Mouse (Mus musculus) MEL-GATA-1-ER (cell line): ENCODE results near the gene Dpt.
"Not testable (repeated sequence)": the region's sequence is repeated elsewhere in the genome, so short reads cannot be mapped to it uniquely, and the experiment has no call there.

Experiments used
- DNase-seq: peaks from one replicate; pipeline ENCODE4 v3.0.0-alpha.2; 2012; ENCODE audit warnings: low read depth; ENCODE audit errors: extremely low read depth

Gene Dpt

GRCm38 (mm10) chr1:164817331-164817730 lies 20.9 kb downstream of the Dpt start:
- DNase-seq: no peak

- DNase-seq: no peak
These were observed 24.9 kb downstream of the Dpt start for GRCm38 (mm10) chr1:164821307-164821706.

GRCm38 (mm10) chr1:164821821-164822220 lies 25.4 kb downstream of the Dpt start:
- DNase-seq: no peak

GRCm38 (mm10) chr1:164822268-164822667 lies 25.8 kb downstream of the Dpt start:
- no peak for DNase-seq

- DNase-seq: no peak
These were observed 28.5 kb downstream of the Dpt start for GRCm38 (mm10) chr1:164824896-164825295.

GRCm38 (mm10) chr1:164829881-164830280 lies 33.4 kb downstream of the Dpt start:
- no peak for DNase-seq

- no peak for DNase-seq
These were observed 36.0 kb downstream of the Dpt start for GRCm38 (mm10) chr1:164832459-164832858.

- DNase-seq: no peak
These were observed 52.3 kb downstream of the Dpt start for GRCm38 (mm10) chr1:164848616-164849265.

GRCm38 (mm10) chr1:164855700-164856099 lies 59.3 kb downstream of the Dpt start:
- DNase-seq: not testable (repeated sequence)

GRCm38 (mm10) chr1:164859952-164860351 lies 63.5 kb downstream of the Dpt start:
- no peak for DNase-seq

- DNase-seq: no peak
These were observed 64.3 kb downstream of the Dpt start for GRCm38 (mm10) chr1:164860782-164861181.

- no peak for DNase-seq
These were observed 65.1 kb downstream of the Dpt start for GRCm38 (mm10) chr1:164861501-164861900.

GRCm38 (mm10) chr1:164862946-164863883 lies 66.8 kb downstream of the Dpt start:
- no peak for DNase-seq

- no peak for DNase-seq
These were observed 68.2 kb downstream of the Dpt start for GRCm38 (mm10) chr1:164864666-164865065.

- DNase-seq: peak; percentile 20
These were observed 74.2 kb downstream of the Dpt start for GRCm38 (mm10) chr1:164870694-164871093.
